Mouse (Mus musculus) adrenal gland, postnatal 10 days (tissue): ENCODE measurements around the gene Hc. TPM values are rescaled to one million over a fixed set of nuclear protein-coding genes. Genes with fewer than 3 reads are reported as not detected.

Experiments
- DNase-seq: peaks from one replicate; pipeline ENCODE4 v3.0.0; 2021; ENCODE audit warnings: mixed read lengths
- long read RNA-seq, 2 experiments: library from polyadenylated mRNA; stranded (forward); transcript quantifications; one replicate each; pipeline ENCODE4 v2.0.0; 2021
- total RNA-seq, 2 experiments: library from RNA; stranded (reverse); gene quantifications; 2 replicates each; pipeline ENCODE4 v1.2.3; 2021

Gene Hc
- total RNA-seq: 10 to 100 TPM; 36.3 to 64.6 TPM
- long read RNA-seq, experiment 1, partial matches to known transcripts: 10 of 11 reads
- long read RNA-seq, experiment 1, other reads (novel, unspliced or antisense): 1 of 11 reads
- long read RNA-seq, experiment 2: 0 reads

DNA sequence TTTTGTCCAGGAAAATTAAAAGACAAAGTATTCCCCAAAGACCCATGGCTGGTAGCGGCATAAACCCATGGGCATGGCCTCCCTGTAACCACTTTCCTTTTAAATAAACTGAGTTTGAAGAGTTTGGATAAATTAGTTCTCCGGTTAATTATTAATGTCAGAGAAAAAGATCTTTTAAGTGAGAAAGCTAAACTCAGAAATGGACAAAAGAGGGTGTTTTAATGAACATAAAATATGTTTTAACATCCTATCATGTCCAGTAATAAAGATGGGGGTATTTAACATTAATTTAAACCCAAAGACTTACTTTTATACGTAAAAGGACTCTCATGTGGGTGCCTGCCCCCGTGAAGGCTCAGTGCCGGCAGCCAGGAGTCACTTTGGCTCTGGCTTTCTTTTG lies at the start of gene Hc:
Hc (minus strand) TSS at position 101 of the 400 bp plus-strand sequence.
- no peak for DNase-seq

DNA sequence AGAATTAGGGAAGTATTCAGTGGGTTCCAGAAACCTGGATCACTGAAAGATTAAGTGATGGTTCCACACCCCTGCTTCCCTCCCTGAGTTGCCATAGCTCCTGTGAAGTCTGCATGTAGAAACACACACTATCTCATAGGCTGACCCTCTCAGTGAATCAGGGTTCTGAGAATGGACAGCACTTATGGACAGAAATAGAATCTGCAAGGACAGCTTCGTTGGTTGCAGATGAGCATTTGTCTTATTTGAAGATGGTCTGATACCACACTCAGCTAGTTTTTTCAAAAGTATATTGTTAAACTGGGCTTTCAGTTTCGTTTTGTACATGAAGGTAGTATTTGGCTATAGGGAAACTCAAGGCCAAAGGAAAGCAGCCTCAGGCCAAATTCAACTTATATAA lies 49.3 kb upstream of the Hc start:
- DNase-seq: no peak

DNA sequence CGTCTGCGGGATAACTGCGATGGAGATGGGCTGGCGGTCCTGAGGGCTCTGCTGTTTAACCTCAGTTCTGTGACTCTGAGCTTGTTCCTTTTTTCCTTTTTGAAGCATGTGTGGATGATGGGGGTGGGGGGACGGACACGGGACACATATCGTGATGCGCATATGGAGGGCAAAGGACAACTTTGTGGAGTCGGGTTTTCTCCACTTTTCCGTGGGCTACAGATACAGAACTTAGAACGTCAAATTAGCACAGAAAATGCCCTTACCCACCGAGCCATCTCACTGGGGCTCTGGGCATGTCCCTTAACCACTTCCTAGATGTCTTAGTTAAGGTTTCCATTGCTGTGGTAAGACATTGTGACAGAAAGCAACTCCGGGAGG lies 48.7 kb upstream of the Hc start:
- DNase-seq: no peak

DNA sequence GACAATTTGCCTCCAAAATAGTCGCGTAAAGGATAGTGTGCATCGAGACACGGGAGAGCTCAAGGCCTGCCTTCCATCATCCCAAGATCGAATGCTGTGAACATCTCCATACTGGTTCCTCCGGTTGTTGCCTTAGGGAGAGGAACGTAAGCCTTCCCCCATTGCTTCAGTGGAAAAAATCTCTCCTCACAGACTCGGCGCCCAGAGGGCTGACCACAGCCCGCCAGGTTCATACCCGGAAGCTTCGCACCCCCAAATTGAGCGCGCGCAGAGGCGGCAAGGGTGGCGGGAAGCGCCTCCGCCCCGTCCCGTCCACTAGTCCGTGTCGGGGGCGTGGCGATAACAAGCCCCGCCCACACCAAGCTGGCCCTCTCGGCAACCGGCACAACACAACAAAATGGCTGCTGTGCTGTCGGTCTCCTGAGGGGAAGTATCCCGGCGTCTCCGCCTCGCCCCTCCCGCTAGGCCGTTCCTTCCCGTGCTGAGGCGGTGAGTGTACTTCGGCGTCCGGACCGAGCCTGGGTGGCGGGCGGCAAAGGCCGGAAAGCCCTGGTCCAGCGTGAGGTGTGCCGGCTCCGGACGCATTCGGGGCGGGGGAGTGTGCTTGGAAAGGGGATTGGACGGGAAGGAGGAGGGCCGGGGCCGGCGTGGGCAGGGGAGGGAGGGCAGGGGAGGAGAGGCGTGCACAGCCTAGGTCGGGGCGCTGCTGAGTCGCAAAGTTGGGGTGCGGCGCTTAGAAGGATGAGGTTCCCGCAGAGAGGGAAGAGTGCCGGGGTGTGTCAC lies 48.1 kb upstream of the Hc start, which contains the start of gene Cntrl:
Cntrl (plus strand) TSS at position 352 of the 783 bp plus-strand sequence.
- peak; percentile 97 for DNase-seq

DNA sequence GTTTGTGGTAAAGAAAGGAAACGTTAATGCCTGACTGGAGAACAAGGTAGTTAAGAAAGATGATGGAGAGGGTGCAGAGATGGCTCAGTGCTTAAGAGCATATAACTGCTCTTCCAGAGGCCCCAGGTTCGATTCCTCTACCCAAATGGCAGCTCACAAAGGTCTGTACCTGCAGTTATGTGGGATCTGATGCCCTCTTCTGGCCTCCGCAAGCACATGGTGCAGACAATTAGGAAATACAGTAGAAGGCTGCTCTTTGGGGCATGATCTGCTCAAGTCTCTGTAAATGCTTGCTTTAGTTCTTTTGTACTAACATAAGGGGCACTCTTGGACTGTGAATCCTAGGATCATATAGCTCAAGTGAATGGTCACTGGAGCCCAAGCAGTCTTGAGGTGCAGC lies 47.5 kb upstream of the Hc start:
- peak; percentile 46 for DNase-seq

DNA sequence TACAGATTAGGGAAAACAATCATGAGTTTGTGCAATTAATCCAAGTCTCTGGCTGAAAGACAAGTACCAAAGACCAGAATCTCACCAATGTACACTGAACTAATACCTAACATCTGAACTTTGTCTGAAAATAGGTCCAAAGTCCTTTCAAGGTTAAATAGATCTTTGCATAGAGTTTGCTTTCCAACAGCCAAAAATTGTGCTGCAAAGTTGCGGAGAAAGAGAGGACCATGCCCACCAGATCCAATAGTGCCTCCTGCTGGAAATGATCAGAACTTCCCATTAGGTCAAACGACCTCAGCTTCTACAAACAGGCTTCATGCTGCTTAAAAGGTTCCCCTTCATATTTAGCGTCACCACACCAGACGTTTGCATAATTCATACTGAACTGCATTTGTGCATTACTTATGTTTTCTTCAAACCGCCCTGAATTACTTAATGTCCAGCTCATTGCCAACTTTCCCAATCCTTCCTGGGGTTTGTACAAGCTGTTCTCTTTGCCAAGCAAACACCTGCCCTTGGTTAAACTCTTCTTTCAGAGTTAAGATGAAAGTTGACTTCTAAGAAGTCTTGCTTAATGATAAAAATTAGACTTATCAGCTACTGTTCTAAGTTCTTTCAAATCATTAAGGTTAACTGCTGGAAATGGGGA lies 46.9 kb upstream of the Hc start:
- peak; percentile 35 for DNase-seq

DNA sequence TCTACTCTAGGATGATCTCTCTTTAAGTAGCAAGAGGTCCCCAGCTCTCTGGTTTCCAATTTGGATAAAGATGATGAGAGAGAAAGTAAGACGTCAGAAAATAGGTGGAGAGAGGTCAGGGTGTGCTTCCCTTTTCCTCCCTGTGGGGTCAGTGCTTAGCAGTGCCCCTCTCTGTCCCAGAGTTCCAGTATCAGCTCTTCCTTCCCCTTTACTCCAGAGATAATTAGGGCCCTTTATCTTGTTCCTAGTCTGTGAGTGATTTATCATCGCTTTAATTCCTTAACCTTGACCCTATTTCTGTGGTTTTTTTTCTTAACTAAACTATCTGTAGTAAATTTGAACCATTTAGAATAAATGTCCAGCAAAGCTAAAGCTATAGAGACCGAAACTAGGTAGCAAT lies 43.6 kb upstream of the Hc start:
- no peak for DNase-seq

DNA sequence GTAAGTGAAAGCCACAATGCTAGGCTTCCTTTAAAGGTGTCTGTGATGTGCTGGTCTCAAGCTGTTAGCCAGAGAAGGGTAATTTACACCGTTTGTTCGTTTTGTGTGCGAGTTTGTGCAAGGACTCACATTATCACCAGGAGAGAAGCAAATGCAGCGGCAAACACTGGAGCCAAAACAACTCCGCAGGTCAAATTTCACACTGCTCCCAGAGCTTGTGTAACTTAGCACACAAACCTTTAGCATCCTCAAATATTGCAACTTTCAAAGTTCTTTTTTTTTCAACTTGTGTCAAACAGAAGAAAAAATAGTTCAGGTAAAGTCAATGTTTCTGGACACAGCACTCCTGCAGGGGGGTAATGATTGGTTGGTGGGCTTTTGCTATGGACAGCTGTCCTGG lies 42.3 kb upstream of the Hc start:
- DNase-seq: no peak

DNA sequence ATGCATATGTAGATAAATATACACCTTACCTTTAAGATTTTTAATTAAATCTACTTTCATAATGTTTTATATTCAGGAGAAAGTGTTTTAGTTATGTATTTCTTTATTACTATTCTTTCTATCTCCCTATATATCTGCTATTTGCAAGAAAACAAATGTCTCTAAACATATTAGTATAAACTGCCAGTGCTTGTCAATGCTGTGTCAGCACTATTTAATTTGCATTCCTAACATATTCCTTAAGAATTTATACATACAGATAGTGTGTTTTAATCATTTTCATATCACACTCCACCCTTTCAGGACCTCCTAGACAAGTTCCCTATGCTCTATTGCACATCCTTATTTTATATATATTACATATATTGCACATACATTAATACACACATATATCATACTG lies 41.5 kb upstream of the Hc start:
- DNase-seq: no peak

DNA sequence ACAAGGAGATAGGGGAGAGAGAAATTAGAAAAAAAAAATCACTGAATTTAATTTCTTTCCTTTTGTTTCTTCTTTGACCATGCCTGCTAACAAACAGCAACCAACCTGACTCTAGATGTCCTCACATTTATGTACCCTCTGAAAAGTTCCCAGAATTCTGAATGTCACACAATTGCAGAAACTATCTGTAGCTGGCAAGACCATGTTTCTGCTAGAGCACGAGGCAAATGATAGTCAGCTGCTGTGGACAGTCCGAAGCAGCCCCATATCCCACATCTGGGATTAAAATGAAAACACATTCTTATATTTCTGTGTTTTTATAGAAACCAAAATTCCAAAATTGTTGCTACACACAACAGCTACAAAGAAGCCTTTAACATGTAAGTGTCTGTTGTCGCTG lies 40.2 kb upstream of the Hc start, which contains the start of gene AI182371:
AI182371 (minus strand) TSS at position 101 of the 400 bp plus-strand sequence.
- DNase-seq: no peak

DNA sequence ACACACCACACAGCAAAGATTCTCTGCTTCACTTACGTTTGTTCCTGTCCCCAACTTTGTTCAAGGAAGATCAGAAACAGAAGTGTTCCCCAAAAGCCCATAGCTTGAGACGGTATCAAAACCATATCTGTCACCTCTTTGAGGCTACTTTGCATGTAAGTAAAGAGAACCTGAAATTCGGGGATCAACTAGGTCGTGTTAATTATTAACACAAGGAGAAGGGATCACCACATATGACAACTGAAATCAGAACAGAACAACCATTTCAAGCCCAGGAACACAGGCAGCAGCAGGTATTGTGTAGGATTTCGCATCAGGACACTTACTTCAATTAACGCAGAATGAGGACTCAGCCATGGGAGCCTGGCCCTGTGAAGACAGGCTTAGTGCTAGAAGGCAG lies 39.3 kb upstream of the Hc start:
- DNase-seq: no peak

DNA sequence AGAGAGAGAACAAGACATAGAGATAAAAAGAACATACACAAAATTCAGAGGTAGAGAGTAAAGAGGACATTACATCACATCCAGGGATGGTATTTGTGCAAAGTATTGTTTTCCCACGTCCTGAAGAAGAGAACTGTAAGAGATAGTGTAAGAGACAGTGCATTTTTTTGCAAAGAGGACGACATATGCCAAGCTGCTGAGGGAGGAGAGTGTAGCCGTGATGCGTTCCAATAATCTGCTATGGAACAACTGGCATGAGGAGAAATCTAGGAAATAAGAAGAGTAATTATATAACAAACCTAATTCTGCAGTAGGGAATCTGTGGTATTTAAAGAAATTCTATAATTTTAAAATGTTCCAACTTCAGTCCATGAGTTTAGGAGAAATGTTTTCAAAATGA lies 26.2 kb upstream of the Hc start:
- no peak for DNase-seq

DNA sequence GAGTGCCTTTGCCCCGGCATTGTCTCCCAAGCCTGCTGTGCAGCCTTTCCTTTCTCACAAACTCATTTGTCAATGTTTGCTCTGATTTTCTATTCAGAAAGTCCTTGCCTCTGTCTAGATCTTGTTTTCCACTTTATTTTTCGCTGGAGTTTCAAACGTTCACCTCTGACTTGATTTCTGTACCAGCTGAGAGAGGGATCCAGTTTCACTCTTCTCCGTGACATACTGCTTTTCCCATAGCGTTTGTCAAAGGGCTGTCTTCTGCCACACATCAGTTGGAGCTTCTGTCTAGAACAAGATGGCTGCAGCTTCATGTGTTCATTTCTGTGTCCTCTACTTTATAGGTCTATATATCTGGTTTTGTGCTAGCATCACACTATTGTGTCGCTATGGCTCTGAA lies 17.9 kb upstream of the Hc start:
- DNase-seq: no peak

DNA sequence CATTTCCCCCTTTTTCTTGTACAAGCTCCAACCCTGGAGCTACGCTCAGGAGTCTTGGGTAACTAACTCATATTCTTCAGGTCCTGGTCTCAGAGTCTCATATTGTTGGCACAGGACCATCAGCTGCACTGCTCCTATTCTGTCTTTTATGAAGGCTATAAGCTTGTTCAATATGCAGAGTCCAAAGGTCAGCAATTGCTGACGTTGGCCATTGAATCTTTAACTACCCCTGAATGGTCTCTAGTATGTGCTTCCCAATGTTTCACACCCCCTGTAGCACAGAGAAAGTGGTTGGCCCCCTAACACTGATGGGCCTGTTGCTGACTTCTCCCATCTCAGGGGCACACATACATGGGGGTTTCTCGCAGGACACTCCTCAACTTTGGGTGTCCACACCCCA lies 13.1 kb upstream of the Hc start:
- DNase-seq: no peak

DNA sequence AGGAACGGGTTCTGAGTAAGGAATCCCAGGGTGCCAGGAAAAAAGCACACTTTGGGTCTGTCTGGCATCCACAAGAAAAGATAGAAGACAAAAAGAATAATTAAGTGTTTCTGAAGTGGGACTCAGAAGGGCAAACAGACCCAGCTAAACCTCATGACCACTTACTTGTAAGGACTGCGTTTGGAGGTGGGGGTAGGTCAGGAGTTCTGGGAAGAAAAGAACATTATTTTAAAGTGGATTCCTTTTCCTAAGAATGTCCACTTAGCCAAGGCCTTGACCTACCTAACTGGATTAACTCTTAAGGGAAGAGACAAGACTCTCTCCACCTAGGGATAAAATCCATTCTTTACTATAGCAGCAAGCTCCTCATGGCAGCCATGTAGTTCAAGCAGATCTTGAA lies 11.3 kb upstream of the Hc start:
- no peak for DNase-seq

DNA sequence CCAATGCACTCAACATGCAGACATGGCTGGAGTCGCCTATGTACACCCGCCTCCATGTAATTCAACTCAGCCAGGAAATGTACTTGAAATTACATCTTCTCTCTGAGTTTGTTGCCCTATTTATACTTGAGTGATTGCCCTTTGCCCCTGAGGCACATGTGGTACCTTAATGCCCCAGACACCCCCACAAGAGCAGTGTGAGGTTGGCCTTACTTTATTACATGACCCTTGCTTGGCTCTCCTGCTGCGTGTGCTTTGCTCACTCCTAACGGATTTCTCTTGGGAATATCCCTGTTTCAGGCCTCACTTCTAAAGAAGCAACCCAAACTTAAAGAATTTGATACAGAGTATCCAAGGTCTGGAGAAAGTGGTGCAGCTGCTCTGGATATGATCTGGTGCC lies 9.0 kb upstream of the Hc start:
- DNase-seq: no peak

DNA sequence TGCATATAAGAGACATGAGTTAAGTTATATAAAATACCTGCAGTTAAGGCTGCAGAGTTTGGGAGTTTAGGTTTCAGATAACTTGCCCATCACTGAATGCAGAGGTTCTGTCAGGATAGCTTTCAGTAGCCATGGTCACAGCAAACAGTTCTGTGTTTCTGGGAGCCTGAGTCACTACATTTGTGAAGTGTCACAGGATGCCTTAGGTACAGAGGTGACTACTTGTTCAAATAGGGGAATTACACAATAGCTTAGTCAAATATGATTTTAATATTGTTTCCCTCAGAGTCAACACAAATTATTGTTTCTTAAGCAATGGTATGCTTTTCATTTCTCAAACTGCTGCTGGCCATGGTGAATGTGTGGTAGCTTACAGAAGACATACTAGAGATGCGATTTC lies 7.9 kb upstream of the Hc start:
- DNase-seq: no peak

DNA sequence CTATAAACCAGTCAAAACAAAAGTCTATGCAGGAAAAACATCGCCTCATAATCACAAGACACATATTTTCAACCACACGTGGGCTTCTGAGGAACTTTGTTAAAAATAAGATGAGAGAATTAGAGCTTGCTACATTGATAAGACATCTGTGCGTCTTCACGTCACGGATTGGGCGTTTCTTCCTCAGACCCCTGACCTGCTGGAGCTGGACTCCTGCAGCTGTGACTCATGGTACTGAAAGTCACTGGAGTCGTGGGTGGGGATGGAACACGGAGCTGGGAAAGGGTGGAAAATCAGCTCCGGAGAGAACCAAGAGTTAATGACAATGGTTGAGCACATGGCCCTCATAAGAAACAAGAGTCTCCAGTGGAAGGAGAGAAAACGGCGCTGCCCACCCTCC lies 5.9 kb upstream of the Hc start:
- no peak for DNase-seq

DNA sequence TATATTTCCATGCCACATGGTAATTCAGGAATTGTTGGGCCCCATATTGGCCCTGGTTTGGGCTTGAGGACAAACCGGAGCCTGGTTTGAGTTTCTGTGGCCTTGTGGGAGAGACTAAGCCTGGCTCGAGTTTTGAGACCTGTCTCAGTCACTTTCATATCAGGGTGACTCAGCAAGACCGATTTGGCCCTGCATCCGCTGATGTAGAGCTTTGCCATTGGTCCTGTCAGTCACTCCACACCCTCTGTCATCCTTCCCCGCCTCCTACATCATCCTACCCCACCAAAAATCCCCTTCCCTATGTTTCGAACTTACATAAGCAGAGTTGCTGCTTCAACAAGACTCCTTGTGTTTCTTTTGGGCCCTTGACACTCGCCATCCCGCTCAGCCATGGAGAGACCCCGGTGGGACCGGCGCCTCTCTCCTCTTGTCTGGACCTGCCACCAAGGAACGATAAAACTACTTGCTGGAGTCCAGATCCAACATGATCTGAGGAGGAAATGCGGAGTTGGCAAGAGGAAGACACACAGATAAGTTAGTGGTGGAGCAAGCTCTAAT lies 5.4 kb upstream of the Hc start:
- DNase-seq: no peak

DNA sequence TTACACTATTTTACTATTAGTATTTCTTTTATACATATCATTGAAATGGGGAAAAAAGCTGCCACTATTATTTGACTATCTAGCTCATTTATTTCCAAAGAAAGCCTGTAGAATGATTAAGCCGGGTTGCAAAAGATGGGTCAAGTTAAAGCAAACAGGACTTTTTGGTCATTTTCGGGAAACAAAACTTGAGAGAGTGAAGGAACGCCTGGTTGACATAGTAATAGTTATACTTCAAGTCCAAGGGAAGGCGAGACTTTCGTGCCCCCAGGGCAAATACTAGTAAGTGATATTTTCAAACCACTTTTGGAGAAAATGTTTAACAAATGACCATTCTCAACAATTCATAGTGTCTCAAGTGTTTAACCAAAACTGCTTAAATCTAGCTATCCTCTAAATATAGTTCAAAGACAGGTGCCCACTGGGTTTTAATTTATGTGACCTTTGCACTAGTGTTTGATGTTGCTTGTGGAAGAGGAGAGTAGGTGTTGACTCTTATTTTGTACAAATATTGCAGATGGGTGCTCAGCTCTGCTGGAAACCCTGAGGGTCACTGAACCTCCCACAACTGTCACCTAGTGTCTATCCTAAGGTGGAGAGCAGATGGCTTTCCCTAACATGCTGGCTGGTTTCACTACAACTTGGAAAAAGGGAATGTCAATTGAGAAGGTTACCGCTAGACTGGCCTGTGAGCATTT lies 2.2 kb upstream of the Hc start:
- no peak for DNase-seq

DNA sequence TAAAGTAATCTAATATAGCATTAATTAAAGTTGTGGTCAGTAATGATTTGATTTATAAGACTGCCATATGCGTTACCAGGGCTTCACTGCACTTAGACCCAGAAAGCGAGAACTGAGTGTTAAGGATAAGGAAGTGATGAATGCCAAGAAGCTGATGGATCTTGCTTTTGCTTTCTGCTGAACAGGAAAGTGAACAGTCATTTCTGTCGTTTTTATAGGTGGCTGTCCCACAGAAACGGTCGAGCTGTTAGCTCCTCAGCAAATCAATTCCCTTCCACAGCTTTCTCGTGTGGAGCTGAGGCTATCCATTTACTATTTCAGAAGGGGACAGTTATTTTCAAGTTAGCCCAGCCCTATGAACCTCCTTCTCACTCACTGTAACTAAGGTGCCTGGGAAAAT lies 341 bp downstream of the Hc start:
- no peak for DNase-seq

DNA sequence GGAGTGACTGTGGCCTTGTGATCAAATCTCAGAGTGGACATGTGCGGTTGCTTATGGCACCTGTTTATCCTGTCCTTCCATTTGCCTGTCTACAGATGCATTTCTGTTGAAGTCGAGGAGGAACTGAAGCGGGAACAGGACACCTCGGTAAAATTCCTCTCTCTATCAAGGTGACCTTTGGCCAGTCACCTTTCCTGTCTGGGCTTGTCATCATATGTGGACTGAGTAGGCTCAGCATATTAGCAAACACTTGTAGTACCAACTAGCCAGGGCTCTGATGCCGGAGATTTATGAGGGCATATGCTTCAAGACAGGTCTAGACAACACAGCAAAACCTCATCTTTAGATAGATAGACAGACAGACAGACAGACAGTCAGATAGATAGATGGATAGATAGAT lies 982 bp downstream of the Hc start:
- DNase-seq: no peak

DNA sequence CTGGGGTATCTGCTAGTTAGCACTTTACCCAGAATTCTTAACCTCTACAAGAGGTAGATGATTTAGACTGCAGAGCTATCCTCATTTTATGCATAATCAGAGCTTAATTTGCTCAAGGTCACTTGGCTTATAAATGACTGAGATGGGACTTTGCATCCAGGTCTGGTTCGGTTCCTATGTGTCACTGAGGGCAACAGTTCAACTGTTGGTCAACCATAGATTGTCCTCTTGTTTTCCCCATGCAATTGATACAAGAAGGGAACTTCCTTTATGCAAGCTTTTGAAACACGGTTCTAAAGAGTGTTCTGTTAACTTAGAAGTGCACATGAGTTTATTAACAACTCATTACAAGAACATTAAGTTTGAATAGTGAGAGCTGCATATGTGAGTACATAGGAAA lies 2.9 kb downstream of the Hc start:
- no peak for DNase-seq
